Mouse (Mus musculus) hindbrain, embryonic 13.5 days (tissue): ENCODE data around the gene Ppil4. TPM values are rescaled to one million over a fixed set of nuclear protein-coding genes. Genes with fewer than 3 reads are reported as not detected.

Experiments used
- ATAC-seq: fragments of 200-750 bp; cut with Nextera tagmentation; 2 replicates; pipeline ENCODE4 v1.8.0; 2017; ENCODE audit warnings: moderate TSS enrichment; ENCODE audit not compliant: low FRiP score
- H3K27ac ChIP-seq: fragments of 300-500 bp; sonication (generic); 2 replicates; pipeline ENCODE4 v1.5.1; 2015; ENCODE audit warnings: inconsistent platforms, mild to moderate bottlenecking, moderate library complexity
- H3K27me3 ChIP-seq: fragments of 300-500 bp; sonication (generic); 2 replicates; pipeline ENCODE4 v1.6.1; 2015; ENCODE audit warnings: mild to moderate bottlenecking, inconsistent platforms
- H3K36me3 ChIP-seq: fragments of 300-500 bp; sonication (generic); 2 replicates; pipeline ENCODE4 v1.6.1; 2015; ENCODE audit warnings: mild to moderate bottlenecking, inconsistent platforms
- H3K4me1 ChIP-seq: fragments of 300-500 bp; sonication (generic); replicated peaks from 2 replicates; pipeline ENCODE4 v1.6.1; 2015; ENCODE audit warnings: inconsistent platforms
- H3K4me2 ChIP-seq: fragments of 300-500 bp; sonication (generic); 2 replicates; pipeline ENCODE4 v1.6.1; 2015; ENCODE audit warnings: inconsistent platforms, mild to moderate bottlenecking, moderate library complexity
- H3K4me3 ChIP-seq: fragments of 300-500 bp; sonication (generic); 2 replicates; pipeline ENCODE4 v1.5.1; 2015; ENCODE audit warnings: mild to moderate bottlenecking, inconsistent platforms
- H3K9ac ChIP-seq: fragments of 300-500 bp; sonication (generic); 2 replicates; pipeline ENCODE4 v1.6.1; 2015; ENCODE audit warnings: mild to moderate bottlenecking, inconsistent platforms
- H3K9me3 ChIP-seq: fragments of 300-500 bp; sonication (generic); 2 replicates; pipeline ENCODE4 v1.6.1; 2016; ENCODE audit warnings: inconsistent platforms
- WGBS: fragments of 180-500 bp; shearing (Covaris S2); methylation state at CpG from one replicate; pipeline ENCODE4 v1.1.7; 2015; 5-methylcytosine and 5-hydroxymethylcytosine counted together
- microRNA-seq: library from miRNA; unstranded; fragments of <30 nt; microRNA quantifications from one replicate; pipeline ENCODE4, GENCODE M21; 2016
- polyA plus RNA-seq: library from polyadenylated mRNA; unstranded; fragments of >200 nt; fragmentation: Nextera tagmentation; extraction: Ambion mirVana; gene quantifications from 2 replicates; pipeline ENCODE4 v1.2.1, GENCODE M21; 2015

Ppil4 gene
- polyA plus RNA-seq, 1 experiment from 2014 or later: 49.1 TPM

DNA sequence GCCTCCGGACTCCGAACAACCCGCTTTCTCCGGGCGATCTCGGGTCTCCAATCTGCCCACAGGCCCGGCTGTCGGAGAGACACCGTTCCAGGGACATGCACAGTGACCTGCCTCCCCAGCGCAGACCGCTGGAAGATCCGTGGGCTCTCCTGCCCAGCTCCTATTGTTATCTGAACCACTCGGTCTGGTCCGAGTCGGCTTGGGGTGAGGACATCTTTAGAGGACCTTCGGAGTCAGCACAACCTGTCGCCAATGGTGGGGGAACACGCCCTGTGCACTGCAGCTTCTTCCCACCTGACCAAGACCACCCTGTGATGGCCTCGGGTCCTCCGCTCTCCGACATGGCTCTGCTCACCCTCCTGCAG, 75.0 kb downstream of the Ppil4 start:
- H3K36me3 ChIP-seq: no peaks in the 10 kb centered on the region
- H3K4me3 ChIP-seq: peak overlapping the region; percentile 43
- WGBS: 19% methylated on average over 21 of the region's 21 CpGs
- H3K4me2 ChIP-seq: peak overlapping the region; percentile 73
- H3K9me3 ChIP-seq: no peaks in the 10 kb centered on the region
- no peak overlapping the region for H3K27ac ChIP-seq
- H3K4me1 ChIP-seq: peaks cover 13% of the 10 kb centered on the region
- H3K27me3 ChIP-seq: peaks cover 19% of the 10 kb centered on the region
- 0 out of 2 replicates have a peak, but pooled peaks have one; percentile 19 for ATAC-seq
- peak overlapping the region; percentile 72 for H3K9ac ChIP-seq

GRCm38 (mm10) chr10:7869746-7870145, 77.1 kb downstream of the Ppil4 start:
- H3K27ac ChIP-seq: no peak overlapping the region
- H3K4me3 ChIP-seq: no peak overlapping the region
- no peaks in the 10 kb centered on the region for H3K36me3 ChIP-seq
- no peak for ATAC-seq
- H3K27me3 ChIP-seq: peaks cover 19% of the 10 kb centered on the region
- H3K4me1 ChIP-seq: peaks cover 13% of the 10 kb centered on the region
- 57% methylated on average over 8 of the region's 8 CpGs for WGBS
- no peak overlapping the region for H3K9ac ChIP-seq
- no peak overlapping the region for H3K4me2 ChIP-seq
- no peaks in the 10 kb centered on the region for H3K9me3 ChIP-seq

DNA sequence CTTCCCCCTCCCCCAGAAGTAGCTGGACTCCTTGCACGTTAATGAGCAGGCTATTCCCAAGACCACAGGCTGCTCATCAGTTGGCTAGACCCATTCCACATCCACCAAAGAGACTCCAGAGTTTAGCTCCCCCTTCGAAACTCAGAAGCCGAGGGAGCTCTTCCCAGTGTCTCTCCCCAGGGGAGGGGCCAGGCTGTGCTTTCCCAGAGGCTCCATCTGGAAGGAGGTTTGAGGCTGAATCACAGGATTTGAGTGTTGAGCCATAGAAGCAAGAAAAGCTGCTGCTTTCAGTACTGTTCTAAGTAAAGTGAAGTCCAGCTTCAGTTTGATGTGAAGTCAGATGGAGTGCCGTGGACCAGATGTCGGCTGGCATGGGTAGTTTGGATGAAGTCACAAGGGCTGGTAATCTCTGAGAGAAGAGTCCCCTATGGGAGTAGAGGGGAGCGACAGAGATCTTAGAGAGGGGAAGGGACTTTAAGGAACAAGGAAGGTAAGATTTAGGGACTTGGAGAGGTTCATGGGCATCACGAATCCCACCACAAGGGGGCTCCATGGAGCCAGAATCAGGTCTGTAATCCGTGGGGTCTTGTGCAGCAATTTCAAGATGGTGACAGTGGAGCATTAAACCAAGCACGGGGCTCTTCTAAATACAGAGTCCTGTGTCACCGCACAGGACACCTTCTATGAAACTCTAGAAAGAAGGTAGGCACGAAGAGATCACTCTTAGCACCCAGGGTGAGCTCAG, 78.1 kb downstream of the Ppil4 start:
- Histone ChIP-seq H3K4me2 (no peak overlapping the region), H3K9ac (no peak overlapping the region), H3K36me3 (no peaks in the 10 kb centered on the region), H3K9me3 (no peaks in the 10 kb centered on the region), H3K27me3 (peaks cover 19% of the 10 kb centered on the region), H3K4me1 (peaks cover 13% of the 10 kb centered on the region), H3K27ac (no peak overlapping the region), H3K4me3 (no peak overlapping the region)
- WGBS: 68% methylated on average over 11 of the region's 11 CpGs
- ATAC-seq: no peak

DNA sequence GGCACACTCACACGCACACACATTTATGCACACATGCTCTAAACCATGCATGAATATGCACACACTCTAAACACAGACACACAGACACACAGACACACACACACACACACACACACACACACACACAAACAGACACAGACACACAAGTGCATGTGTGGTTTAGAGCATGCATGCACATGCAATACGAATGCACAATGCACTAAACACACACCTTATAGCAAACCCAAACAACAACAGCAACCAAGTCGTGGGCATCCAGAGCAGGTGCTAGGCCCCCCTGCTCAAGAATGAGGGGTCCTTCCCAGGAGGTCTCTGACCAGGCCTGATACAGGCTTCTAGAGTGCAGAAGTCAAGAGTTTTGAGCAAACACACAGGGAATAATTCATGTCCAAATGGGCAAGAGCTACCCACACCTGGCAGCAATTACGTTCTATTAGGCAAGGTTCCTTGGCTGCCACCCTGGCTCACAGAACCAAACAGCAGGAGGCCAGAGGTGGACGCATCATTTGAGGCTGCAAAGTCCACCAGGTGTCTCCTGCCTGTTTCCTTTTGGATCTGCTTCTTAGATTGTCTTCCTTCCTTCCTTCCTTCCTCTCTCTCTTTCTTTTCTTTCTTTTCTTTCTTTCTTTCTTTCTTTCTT, 78.8 kb downstream of the Ppil4 start:
- 91% methylated on average over 5 of the region's 5 CpGs for WGBS
- no peak overlapping the region for H3K4me3 ChIP-seq
- peaks cover 13% of the 10 kb centered on the region for H3K4me1 ChIP-seq
- peaks cover 17% of the 10 kb centered on the region for H3K27me3 ChIP-seq
- H3K36me3 ChIP-seq: no peaks in the 10 kb centered on the region
- H3K4me2 ChIP-seq: no peak overlapping the region
- H3K9me3 ChIP-seq: no peaks in the 10 kb centered on the region
- ATAC-seq: no peak
- H3K9ac ChIP-seq: no peak overlapping the region
- no peak overlapping the region for H3K27ac ChIP-seq

Small RNA genes within 50 kb of the gene (microRNA-seq; reads per million reads assigned to microRNA genes)
- 1.6 reads per million for gene Mir5104

Other genes starting within 250 kb of the Ppil4 start
- gene Lrp11, start 203.1 kb upstream of the Ppil4 start, polyA plus RNA-seq: 23.4 and 23.6 TPM in 2 replicates
- 35.8 and 38.2 TPM in 2 replicates for gene Nup43, start 125.4 kb upstream of the Ppil4 start, polyA plus RNA-seq
- gene Pcmt1, start 111.8 kb upstream of the Ppil4 start, polyA plus RNA-seq: 166 and 171 TPM in 2 replicates
- gene Lats1, start 111.7 kb upstream of the Ppil4 start, polyA plus RNA-seq: 10.4 and 10.8 TPM in 2 replicates
- gene Katna1, start 66.9 kb upstream of the Ppil4 start, polyA plus RNA-seq: 35.9 and 36.6 TPM in 2 replicates
- gene Ginm1, start 67 bp upstream of the Ppil4 start, polyA plus RNA-seq: 49.3 and 54.5 TPM in 2 replicates
- 0.18 TPM in 2 replicates for gene Zc3h12d, start 39.6 kb downstream of the Ppil4 start, polyA plus RNA-seq
- gene Tab2, start 163.3 kb downstream of the Ppil4 start, polyA plus RNA-seq: 14.6 and 15.6 TPM in 2 replicates